Mouse (Mus musculus) erythroblast, adult 5-6 weeks (primary cell): ENCODE data around the gene 1190007I07Rik. TPM values are rescaled to one million over a fixed set of nuclear protein-coding genes. Genes with fewer than 3 reads are reported as not detected.
A peak's percentile ranks its signal among the peaks of the same experiment; 100 is the strongest.

Source experiments
- ATAC-seq: replicated peaks from 2 replicates; pipeline ENCODE4 v1.8.0; 2016; ENCODE audit warnings: moderate number of reproducible peaks, mild to moderate bottlenecking, moderate TSS enrichment, inconsistent platforms; ENCODE audit not compliant: poor library complexity, low FRiP score, severe bottlenecking
- total RNA-seq, 2 experiments: library from RNA; stranded (forward) in 1 of 2; stranded (reverse) in 1 of 2; fragments of 150-400 nt in 1 of 2; fragments of 200-764, 138-1000 nt in 1 of 2; gene quantifications; 2 replicates each; pipeline versions ENCODE4 v1.2.3 to v1.2.4; 2015 to 2017; ENCODE audit warnings: low replicate concordance in 2 of 2

Gene 1190007I07Rik
- total RNA-seq (2015; ENCODE audit: low replicate concordance) (1.7 and 2.5 TPM in 2 replicates), total RNA-seq (2017; ENCODE audit: low replicate concordance) (7.1 and 12.7 TPM in 2 replicates)

- peak; percentile 88 for ATAC-seq
These were observed at the start of gene 1190007I07Rik for GRCm38 (mm10) chr10:82622671-82623552. 1190007I07Rik (minus strand) TSS chr10:82623228.

GRCm38 (mm10) chr10:82670205-82670604 is 47.2 kb upstream of the 1190007I07Rik start:
- no peak for ATAC-seq

GRCm38 (mm10) chr10:82666436-82667234 is 43.6 kb upstream of the 1190007I07Rik start:
- ATAC-seq = peak; percentile 77

GRCm38 (mm10) chr10:82665951-82666350 is 42.9 kb upstream of the 1190007I07Rik start:
- no peak for ATAC-seq

GRCm38 (mm10) chr10:82663289-82663688 is 40.3 kb upstream of the 1190007I07Rik start:
- ATAC-seq = no peak

GRCm38 (mm10) chr10:82662267-82662990 is 39.4 kb upstream of the 1190007I07Rik start:
- no peak for ATAC-seq

- ATAC-seq = no peak
These were observed 38.8 kb upstream of the 1190007I07Rik start for GRCm38 (mm10) chr10:82661820-82662219.

- no peak for ATAC-seq
These were observed 31.6 kb upstream of the 1190007I07Rik start for GRCm38 (mm10) chr10:82654581-82654980.

- no peak for ATAC-seq
These were observed 29.6 kb upstream of the 1190007I07Rik start for GRCm38 (mm10) chr10:82652625-82653024.

GRCm38 (mm10) chr10:82651221-82651620 is 28.2 kb upstream of the 1190007I07Rik start:
- no peak for ATAC-seq

GRCm38 (mm10) chr10:82647205-82647811 is 24.3 kb upstream of the 1190007I07Rik start:
- no peak for ATAC-seq

- ATAC-seq = no peak
These were observed 23.1 kb upstream of the 1190007I07Rik start for GRCm38 (mm10) chr10:82646083-82646482.

- no peak for ATAC-seq
These were observed 18.5 kb upstream of the 1190007I07Rik start for GRCm38 (mm10) chr10:82641481-82641880.

- no peak for ATAC-seq
These were observed 16.1 kb upstream of the 1190007I07Rik start for GRCm38 (mm10) chr10:82639032-82639698.

- ATAC-seq = no peak
These were observed 13.3 kb upstream of the 1190007I07Rik start for GRCm38 (mm10) chr10:82636321-82636720.

- no peak for ATAC-seq
These were observed 11.3 kb upstream of the 1190007I07Rik start for GRCm38 (mm10) chr10:82634348-82634747.

- no peak for ATAC-seq
These were observed 9.7 kb upstream of the 1190007I07Rik start for GRCm38 (mm10) chr10:82632496-82633280.

- ATAC-seq = no peak
These were observed 8.1 kb upstream of the 1190007I07Rik start for GRCm38 (mm10) chr10:82631133-82631532.
